Mouse (Mus musculus) embryonic fibroblast, embryonic 13.5 days (primary cell): Measurements from ENCODE around the gene Tnik.

ENCODE experiments used
- CTCF ChIP-seq: IDR thresholded peaks from 2 replicates; pipeline ENCODE4 v1.5.1; 2011; ENCODE audit warnings: mild to moderate bottlenecking, control low read depth, low read length, moderate library complexity, borderline replicate concordance; ENCODE audit not compliant: insufficient read depth
- POLR2A ChIP-seq: IDR thresholded peaks from 2 replicates; pipeline ENCODE4 v1.6.1; 2011; ENCODE audit warnings: low read depth, mild to moderate bottlenecking, control low read depth, low read length, moderate library complexity

- no peak for TF ChIP-seq POLR2A
- TF ChIP-seq CTCF: no peak
Measured at GRCm38 (mm10) chr3:28214886-28215311, 48.1 kb upstream of the Tnik start.
